Mouse (Mus musculus): Measurements from ENCODE around the gene Rnf8.
A peak's percentile ranks its signal among the peaks of the same experiment; 100 is the strongest.

Rnf8 gene

GRCm38 (mm10) chr17:29628946-29629345 is 14.4 kb downstream of the Rnf8 start:
- peak; percentile 28 for DNase-seq

GRCm38 (mm10) chr17:29629620-29630019 is 15.0 kb downstream of the Rnf8 start:
- DNase-seq, result no peak

DNA sequence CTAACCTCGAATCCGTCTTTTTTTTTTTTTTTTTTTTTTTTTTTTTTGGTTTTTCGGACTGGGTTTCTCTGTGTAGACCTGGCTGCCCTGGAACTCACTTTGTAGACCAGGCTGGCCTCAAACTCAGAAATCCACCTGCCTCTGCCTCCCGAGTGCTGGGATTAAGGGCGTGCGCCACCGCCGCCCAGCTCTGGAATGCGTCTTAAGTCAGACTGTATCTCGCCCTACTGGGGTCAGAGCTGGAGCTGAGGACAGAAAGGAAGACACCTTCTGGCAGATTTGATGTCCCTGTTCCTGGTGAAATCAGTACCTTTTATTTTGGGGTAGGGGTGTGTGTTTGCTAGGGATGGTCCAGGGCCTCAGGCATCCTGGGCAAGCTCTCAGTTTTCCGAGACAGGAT is 17.7 kb downstream of the Rnf8 start:
- DNase-seq, result no peak

- no peak for DNase-seq
Observed at GRCm38 (mm10) chr17:29635492-29635891, 20.9 kb downstream of the Rnf8 start.

GRCm38 (mm10) chr17:29636118-29636517 is 21.5 kb downstream of the Rnf8 start:
- DNase-seq, result peak; percentile 33

DNA sequence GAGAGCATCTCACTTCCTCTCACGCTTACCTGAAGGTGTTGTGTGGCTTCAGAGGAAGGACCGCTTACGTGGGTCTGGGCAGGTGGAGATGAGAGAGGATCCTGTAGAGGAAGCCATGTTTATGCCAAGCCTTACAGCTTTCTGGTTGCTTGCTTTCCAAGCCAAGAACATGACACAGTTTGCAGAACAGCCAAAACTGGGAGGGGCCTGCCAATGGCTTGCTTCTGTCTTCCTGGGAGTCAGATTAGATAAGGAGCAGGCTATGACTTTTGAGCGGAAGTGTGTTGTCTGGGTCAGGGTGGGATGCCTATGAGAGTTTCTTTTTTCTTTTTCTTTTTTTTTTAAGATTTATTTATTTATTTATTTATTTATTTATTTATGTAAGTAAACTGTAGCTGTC is 22.8 kb downstream of the Rnf8 start:
- no peak for DNase-seq

GRCm38 (mm10) chr17:29637895-29638294 is 23.3 kb downstream of the Rnf8 start:
- no peak for DNase-seq

DNA sequence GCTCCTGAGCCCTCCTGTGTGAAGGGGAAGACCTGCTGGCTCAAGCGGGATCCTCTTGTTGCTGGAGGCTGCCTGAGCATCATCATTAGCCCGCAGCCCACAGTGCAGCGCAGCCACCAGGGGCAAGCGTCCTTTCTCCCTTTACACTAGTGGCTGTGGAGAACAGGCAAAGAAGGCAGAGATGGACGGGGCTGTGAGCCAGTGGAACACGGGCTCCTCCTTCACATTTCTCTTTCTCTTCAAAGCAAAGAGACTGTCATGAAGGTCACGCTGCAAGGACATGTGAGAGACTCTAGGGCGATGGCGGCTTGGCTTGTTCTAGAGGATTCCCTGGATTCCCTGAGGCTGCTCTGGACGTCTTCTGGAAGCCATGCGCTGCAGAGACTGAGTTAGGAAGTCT is 26.4 kb downstream of the Rnf8 start:
- no peak for DNase-seq

- DNase-seq, result no peak
Observed at GRCm38 (mm10) chr17:29642219-29642618, 27.6 kb downstream of the Rnf8 start.

DNA sequence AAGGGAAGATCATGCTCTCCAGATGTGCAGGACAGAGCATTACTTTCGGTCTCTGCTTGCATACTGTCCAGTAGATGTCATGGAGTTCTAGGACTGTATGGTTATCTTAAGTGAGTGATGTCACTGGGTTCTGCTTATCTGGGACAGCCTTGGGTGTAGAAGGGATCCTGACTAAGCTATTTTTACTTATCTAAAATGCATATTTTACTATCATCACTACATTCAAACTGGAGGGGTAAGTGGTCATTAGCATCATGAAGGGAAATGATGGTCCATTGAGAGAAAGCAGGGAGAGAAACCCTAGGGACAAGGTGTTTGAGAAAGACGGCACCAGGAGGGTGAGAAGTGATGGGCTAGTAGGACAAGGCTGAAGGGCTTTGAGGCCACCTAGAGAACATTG is 43.7 kb downstream of the Rnf8 start:
- DNase-seq, result no peak

DNA sequence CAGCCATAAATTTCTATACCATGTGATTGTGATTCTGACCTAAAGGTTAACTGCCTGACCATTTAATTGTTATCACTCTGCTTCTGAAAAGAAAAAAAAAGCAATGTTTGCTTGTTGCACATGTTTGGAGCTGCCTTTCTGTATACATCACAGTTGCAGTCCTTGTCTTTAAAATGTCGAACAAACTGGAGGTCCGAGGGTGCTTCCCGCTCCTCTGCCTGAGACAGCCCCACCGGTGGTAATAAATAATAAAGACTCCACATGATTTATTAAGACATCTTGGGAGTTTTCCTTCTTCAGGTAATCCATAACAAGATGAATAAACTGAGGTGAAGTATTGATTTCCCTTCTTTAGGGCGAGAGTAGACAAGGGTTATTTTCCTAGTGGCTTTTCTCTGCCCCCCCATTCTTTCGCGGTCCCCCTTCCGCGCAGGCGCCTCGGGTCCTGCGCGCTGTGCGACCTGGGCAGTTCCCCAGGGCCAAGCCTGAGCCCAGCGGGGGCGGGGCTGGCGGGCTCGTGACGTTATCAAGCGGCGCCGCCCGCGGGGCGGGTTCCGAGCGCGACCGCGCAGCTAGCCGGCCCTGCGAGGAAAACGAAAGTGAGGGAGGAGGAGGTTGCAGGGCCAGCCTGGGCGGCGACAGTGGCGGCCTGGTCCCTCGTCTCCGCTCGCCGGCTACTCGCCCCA is 45.6 kb downstream of the Rnf8 start, which contains the start of gene Cmtr1:
TSS of gene Cmtr1 (plus strand) at position 520 of the 686 bp plus-strand sequence.
- DNase-seq, result peak; percentile 96

- no peak for DNase-seq
Observed at GRCm38 (mm10) chr17:29660762-29661391, 46.3 kb downstream of the Rnf8 start.

DNA sequence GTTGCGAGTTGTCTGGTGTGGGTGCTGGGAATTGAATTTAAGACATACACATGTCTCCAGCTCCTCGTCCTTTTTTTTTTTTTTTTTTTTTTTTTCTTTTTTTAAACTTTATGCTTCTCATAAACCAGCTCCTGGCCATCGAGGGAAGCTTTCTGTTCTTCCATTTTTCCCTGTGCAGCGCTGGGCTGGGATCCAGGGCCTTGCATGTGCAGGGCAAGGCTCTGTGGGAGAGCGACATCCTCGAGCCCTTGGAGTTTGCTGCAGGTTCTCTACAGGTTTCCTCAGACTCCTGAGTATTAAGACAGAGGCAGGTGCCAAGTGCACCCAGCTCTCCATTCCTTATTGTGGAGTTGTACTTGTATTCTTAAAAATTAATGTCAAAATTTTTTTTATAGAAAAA is 47.6 kb downstream of the Rnf8 start:
- no peak for DNase-seq

DNA sequence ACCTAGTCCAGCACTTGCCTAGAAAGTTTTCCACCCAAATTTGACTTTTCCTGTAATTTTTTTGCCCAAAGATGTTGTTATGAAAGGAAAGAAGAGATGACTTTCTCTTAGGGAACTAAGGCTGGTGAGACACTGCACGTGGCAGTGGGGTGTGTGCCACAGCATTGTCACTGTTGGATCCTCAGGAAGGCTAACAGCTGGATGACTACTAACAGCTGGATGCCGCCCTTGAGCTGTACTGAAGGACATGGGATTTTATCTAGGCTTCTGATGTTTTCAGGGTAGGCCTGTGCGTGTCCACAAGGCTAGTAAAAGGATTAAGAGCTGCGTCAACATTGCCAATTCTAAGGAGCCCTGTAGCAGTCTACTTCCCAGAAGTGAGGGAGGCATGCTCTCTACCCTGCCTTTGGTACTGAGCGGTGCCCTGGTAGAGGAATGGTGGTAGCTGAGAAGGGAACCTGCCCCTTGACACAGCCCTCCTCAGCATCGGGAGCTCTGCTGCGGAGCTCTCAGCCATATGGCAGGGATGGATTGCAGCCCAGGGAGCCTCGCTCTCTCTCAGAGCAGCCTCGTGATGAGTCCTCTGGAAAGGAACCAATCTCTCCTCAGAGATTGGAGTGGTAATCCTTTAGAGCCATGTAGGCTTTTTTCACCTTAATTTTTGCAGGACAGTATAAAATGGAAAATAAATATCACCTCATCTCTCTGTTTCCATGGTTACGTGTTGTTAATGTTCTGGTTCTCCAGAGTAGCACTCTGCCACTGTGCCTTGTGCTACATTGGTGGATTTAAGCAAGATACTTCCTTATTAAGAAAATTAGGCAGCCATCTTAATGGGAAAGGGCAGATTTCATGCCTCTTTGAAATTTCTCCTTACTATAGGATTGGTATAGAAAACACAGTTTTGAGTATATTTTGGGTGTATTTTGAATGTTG is 53.7 kb downstream of the Rnf8 start:
- peak; percentile 59 for DNase-seq

GRCm38 (mm10) chr17:29669030-29669429 is 54.4 kb downstream of the Rnf8 start:
- no peak for DNase-seq

GRCm38 (mm10) chr17:29669936-29670335 is 55.3 kb downstream of the Rnf8 start:
- no peak for DNase-seq

- no peak for DNase-seq
Observed at GRCm38 (mm10) chr17:29671021-29671420, 56.4 kb downstream of the Rnf8 start.

DNA sequence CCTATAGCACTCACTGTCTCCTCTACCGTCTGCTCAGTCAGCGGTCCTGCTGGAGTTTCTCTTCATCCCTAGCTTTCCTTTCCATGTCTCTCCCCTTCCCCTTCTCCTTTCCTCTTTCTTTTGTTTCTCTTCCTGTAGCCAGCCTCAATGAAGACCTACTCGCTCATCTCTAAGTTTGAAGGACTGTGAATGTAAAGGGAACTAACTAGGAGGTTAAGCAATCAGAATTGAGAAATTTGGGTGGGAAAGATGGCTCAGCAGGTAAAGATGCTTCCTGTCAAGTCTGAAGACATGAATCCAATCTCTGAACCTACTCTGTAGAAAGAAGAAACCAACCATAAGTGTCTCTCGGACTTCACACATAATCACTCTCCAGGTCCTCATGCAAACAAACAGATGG is 58.7 kb downstream of the Rnf8 start:
- DNase-seq, result no peak

- DNase-seq, result no peak
Observed at GRCm38 (mm10) chr17:29678526-29678925, 63.9 kb downstream of the Rnf8 start.

DNA sequence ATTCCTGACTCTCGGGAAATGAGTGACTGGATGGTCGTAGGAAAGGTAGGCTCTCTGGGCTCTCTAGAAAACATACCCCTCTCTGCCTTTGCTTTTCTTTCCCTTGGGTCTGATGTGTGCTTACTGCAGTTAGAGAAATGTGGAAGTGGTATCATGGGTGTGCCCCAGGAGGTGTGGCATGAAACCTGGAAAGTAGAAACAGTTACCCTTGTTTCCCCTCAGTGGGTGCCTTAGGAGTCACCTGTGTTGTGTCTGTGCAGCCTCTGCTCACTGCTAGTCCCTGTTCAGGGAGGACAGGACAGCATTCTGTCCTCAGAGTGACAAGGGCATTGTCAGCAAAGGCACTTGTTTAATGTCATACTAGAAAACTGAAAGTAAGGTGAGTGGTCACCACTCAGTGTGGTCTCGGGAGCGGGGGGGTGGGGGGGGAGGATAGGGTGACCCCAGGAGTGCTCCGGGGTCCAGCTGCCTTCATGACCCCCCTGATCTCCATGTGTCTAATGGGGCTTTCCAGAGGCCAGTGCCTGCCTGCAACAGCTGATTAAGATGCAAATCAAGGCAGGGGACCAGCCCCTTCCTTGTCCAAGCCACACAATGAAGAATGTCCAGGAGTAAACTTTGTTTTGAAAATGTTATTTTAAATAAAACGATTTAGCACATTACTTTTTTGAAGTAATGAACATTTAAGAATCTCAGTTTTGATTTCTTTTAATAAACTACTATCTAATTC is 64.6 kb downstream of the Rnf8 start:
- no peak for DNase-seq

GRCm38 (mm10) chr17:29680174-29680573 is 65.6 kb downstream of the Rnf8 start:
- DNase-seq, result no peak

- no peak for DNase-seq
Observed at GRCm38 (mm10) chr17:29680921-29681320, 66.3 kb downstream of the Rnf8 start.

- DNase-seq, result no peak
Observed at GRCm38 (mm10) chr17:29681669-29682068, 67.1 kb downstream of the Rnf8 start.
